Mouse (Mus musculus): ENCODE data around the gene Ap1s1. TPM values are rescaled to one million over a fixed set of nuclear protein-coding genes. Genes with fewer than 3 reads are reported as not detected.

The Ap1s1 gene
- 10 to 100 TPM; 14.0 to 17.1 TPM for total RNA-seq (2021)
- long read RNA-seq, experiment 1, transcript Ap1s1-201 (5 exons, 1,353 nt), result major isoform, 21 of 25 reads
- long read RNA-seq, experiment 1, partial matches to known transcripts, result 1 of 25 reads
- long read RNA-seq, experiment 1, other reads (novel, unspliced or antisense), result 2 of 25 reads
- long read RNA-seq, experiment 2, transcript Ap1s1-201 (5 exons, 1,353 nt), result major isoform, 14 of 15 reads
- long read RNA-seq, experiment 2, partial matches to known transcripts, result 1 of 15 reads
- long read RNA-seq, experiment 2, other reads (novel, unspliced or antisense), result 0 of 15 reads

DNA sequence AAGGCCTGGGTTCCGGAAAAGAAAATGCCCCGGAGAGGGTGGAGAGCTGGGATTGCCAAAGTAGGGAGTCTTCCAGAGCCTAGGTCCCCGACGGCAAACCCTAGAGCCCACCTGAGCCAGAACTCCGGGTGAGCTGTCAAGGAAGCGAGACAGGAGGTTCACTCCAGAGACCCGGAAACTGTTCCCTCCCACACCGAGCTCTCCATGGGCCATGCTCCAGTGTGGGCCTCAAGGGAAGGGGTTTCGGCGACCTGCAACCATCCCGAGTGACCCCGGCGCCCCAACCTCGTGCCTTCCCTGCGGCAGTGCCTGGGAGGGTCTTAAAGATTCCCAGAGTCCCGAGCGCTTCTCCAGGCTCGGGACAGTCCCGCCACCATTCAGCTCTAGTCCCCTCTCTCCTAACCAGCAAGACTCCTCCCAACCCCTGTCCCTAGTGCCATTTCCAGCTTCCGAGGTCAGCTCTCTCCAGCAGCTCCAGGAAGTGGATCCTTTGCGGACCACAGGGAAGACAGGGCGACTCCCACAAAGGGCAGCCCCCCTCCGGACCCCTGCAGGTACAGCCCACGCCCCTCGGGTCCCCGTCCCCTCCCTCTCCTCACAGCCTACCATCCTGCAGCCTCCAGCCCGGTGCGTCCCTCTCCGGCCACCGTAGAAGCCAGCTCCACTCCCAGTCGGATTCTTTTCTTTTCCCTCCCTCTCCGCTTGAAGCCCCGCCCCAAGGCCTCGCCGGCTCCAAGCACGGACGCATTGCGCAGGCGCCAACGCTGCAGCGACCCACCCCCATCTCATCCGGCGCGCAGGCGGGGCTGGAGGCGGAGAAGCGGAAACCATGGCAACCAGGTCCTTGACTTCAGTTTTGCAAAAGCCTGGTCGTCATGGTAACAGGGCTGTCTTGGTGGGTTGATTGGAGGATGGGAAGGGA, at the start of gene Ap1s1:
Gene Ap1s1, minus strand, starts transcription at position 734 of the 922 bp plus-strand sequence.
- DNase-seq (ENCODE audit: low spot score), result peak; percentile 95

DNA sequence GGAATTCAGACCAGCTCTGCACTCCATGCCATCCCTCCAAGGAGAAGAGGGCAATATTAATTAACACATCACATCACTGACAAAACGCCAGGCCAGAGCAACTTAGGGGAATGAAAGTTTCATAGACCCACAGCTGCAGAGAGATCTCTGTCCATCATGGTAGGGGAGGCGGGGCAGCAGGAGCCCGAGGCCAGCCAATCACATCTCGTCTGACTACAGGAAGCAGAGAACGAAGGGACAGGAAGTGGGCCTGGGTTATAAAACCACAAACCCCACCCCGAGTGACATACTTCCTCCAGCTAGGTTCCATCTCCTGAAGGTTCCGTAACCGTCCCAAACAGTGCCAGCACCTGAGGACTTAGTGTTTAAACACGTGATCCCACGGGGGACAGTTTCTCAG, 49.2 kb upstream of the Ap1s1 start:
- DNase-seq (ENCODE audit: low spot score), result no peak

DNA sequence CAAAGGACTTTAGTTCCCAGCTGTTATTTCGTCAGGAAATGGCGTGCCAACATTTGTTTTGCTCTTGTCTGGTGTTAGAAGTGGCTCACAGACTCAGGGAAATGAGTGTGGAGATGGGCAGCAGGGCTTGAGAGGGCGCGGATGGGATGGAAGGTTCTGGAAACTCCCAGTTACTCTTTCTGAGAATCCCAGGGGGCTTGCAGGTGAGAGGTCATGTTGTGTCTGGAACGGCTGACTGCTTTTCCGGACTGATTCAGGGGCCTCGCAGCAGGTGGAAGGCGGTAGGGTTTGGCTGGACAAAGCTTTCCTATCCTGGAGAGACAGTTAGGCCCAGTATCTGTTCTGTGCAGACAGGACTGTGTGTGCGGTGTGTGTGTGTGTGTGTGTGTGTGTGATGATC, 47.8 kb upstream of the Ap1s1 start:
- no peak for DNase-seq (ENCODE audit: low spot score)

DNA sequence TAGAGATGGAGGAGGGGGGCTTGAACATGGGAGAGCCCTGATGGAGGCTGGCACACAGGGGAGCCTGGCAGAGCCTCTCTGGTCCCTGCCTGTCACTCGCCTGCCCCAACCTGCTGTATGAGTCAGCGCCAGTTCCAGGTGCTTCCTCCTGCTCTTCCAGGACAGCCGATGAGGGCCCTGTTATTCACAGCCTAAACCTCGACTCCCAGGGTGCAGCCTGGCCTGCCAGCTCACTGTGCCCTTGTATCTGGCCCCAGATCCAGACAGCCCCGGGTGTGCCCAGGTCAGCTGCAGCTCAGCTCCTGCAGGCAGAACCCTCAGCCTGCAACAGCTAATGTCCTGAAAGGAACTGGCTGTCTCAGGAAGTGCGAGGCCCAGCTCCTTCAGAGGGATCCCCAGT, 45.6 kb upstream of the Ap1s1 start:
- no peak for DNase-seq (ENCODE audit: low spot score)

DNA sequence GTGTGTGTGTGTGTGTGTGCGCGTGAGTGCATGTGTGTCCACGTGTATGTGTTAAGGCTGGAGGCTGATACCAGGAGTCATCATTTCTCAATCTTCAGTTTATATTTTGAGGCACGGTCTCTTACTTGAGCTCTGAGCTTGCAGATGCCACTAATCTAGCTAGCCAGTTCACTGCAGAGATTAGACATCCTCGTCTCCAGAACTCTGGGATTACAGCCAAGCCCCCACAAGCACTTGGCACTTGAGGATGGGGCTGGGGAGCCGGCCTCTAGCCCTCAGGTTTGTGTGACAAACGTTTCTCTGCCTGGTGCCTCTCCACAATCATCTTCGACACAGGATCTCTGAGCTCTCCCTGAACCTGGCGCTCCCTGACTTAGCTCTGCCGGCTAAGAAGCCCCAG, 44.9 kb upstream of the Ap1s1 start:
- DNase-seq (ENCODE audit: low spot score), result no peak

DNA sequence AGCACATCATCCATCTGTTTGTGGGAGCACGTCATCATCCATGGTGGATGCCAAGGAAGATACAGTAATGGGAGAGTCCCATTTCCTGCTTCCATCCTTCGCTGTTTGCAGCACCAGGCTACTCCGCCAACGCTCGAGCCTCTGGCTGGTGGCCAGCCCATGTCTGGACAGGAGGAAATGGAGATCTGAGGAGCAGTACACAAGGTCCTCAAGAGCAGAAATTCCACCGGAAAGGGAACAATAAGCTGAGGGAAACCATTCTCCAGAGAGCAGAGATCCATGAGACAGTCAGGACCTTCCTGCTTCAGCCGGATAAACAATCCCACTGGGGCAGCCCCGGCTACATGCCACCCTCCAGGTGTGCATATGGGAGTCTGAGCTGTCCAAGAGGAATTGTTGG, 41.5 kb upstream of the Ap1s1 start:
- DNase-seq (ENCODE audit: low spot score), result no peak

DNA sequence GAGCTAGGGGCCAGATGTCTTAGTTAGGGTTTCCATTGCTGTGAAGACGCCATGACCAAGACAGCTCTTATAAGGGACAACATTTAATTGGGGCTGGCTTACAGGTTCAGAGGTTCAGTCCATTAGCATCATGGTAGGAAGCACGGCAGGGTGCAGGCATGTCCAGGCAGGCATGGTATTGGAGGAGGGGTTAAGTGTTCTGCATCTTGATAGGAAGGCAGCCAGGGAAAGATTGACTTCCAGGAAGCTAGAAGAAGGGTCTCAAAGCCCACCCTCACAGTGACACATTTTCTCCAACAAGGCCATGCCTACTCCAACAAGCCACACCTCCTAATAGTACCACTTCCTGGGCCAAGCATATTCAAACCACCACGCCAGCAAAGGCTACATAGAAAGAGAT, 39.8 kb upstream of the Ap1s1 start:
- DNase-seq (ENCODE audit: low spot score), result no peak

DNA sequence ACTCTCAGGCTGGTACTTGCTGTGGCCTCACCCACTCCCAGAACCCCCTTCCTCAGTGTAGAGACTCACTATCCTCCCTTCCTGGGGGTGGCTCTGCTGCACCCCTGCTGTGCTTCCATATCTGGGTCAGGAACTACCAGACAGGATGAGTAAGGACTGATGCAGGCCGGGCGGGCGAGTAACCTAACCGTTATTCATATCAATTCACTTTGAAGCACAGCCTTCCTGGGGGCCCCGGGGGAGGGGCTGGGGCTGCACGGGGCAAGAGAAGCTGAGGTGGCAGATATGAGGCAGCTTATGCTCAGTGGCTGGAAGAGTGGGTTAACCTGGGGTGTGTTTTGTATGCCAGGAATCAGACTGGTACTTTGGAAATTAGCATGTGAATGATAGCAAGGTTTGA, 39.1 kb upstream of the Ap1s1 start:
- no peak for DNase-seq (ENCODE audit: low spot score)

DNA sequence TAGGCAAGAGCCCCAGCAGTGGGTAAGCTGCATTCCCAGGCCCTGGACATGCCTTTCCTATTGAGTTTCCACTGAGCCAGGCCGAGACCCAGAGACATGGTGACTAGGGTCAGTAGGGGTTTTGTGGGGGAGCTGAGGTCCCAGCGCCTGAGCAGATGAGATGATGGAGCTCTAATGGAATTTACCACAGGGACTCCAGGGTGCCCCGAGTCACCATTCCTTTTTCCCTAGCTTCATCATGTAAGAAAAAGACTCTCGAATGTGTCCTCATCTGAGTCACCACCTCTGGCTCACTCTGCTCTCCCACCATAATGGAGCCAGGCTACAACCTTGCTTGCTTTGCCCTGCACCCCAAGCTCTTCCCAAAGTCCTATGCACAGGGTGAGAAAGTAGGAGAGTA, 37.1 kb upstream of the Ap1s1 start:
- DNase-seq (ENCODE audit: low spot score), result no peak

DNA sequence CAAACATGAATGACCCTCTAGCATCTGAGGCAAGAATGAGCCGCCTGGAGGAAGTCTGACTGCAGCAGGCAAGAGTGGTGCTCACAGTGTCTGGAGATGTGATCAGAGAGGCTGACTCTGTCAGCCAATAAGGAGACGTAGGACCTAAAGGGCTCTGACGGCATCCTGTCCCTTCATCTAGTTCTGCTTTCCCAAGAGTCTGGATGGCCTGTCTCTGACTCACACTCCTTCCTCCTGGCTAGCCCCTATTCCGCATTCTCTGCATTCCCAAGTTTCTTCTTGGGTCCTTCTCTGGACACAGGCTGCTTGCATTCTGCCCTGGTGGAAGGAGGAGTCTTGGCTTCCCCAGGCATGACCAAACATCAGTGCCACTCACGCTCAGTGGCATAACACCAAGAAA, 33.9 kb upstream of the Ap1s1 start:
- DNase-seq (ENCODE audit: low spot score), result peak; percentile 48

DNA sequence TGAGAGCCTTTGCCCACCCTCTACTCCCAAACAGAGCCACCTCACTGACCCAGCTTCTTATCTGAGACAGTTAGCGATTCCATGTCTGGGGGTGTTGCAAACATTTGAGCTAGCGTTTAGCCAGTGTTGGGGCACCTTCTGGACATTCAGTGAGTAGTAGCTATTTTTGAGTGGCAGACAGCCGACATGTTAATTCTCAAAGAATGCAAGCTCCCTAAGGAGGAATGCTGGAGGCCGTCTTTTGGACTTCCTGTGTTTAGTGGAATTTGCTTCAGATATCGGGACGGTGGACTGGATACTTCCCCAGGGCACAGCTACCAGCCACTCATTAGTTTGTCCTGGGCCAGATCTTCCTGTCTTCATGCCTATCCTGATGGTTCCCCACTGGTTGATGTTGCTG, 32.7 kb upstream of the Ap1s1 start:
- peak; percentile 22 for DNase-seq (ENCODE audit: low spot score)

DNA sequence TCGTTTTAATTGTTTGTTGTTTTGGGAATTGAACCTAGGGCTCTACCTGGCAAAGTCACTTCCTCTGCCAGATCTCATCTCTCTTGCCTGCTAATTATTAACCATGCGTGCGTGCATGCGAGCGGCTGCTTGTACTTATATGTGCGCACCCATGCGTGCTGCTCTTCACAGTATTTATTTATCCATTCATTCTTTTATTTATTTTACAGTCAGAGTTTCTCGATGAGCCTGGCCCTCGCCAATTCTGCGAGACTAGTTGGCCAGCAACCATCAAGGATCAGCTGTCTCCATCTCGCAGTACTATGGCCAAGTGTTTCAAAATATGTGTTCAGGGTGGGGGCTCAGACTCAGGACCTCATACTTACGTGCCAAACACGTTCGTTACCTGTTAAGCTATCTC, 32.1 kb upstream of the Ap1s1 start:
- DNase-seq (ENCODE audit: low spot score), result peak; percentile 36

DNA sequence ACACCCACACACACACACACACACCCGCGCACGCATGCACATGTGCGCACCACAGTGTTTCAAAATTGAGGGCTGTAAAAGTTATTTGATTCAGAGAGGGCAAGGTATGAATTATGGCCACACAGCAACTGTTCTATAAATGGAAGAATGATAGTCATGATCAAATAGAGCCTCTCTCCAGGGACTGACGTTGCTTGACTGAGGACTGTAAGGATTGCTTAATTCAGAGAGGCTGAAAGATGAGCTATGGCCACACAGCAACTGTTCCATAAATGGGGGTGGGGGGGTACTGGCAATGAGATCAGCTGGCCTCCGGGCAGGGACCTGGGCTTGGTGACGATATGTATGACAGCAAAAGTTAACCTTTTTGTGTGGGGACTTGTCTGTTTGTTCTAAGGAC, 31.3 kb upstream of the Ap1s1 start:
- DNase-seq (ENCODE audit: low spot score), result peak; percentile 19

DNA sequence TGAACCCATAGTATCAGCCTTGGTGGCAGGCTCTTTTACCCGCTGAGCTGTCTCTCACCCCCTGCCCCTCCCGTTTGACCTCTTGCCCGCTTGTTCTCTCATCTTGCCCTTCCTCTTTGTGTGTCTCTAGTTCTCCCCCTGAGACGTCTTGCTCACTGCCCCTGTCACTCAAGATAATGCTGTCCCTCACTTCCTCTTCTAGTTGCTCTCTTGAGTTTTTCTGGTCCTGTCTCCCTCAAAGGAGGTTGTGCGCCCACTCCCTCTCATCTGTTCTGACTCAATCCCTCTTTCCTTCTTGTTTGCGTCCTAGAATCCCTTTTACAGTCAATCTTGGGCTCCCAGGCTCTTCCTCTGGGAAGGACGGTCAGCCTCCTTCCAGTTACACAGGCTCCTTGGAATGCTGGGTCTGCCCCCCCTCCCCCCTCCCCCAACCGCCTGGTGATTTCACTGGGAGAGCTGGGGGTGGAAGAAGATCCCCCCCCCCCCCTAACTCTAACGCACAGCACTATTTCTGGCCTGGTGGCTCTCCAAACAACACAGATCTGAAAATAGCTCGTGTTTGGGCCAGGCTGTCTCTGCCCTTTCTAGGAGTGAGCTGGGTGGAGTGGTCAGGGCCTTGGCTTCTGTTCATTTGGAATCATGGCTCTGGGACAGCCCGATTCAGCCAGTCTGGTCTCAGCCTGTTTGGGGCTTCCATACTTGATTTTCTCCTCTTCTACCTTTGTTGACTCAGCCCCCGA, 30.4 kb upstream of the Ap1s1 start:
- peak; percentile 83 for DNase-seq (ENCODE audit: low spot score)

DNA sequence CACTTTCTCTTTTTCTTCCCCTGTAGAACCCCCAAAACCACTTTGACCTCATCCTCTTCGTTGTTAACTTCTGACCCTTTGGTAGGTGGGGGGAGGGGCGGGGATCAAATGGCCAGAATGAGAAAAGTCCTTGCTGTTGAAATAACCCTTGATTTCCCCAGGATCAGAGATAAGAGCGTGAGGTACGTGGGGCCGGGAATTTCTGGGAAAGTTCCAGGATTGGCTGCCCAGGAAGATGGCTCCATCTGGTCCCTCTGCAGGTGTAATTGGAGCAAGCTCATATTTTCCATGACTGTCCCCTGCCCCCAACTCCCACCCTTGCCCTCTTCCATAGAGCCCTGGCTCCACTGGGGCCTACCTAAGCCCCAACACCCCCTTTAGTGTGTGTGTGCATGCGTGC, 29.8 kb upstream of the Ap1s1 start:
- DNase-seq (ENCODE audit: low spot score), result no peak

DNA sequence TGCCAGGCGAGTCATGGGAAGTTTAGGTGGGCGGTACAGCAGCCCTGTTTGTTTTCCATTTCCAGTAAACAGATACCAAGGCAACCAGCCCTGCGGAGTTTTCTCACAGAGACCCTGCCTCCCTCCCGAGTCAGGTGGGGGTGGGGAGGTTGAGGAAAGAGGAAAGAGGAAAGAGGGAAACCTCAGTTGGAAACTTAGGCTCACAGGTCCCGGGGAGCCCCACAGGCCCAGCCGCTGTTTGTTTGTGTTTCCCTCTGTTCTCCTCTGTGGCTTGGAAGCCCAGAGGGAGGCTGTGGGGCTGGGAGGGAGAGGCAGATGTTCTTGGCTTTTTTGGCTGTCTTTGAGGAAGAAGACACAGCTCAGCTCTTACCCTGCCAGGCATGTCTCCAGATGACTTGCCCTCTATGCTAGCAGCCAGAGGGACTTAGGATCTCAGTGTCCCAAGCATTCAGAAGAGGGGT, 28.3 kb upstream of the Ap1s1 start:
- DNase-seq (ENCODE audit: low spot score), result peak; percentile 78

DNA sequence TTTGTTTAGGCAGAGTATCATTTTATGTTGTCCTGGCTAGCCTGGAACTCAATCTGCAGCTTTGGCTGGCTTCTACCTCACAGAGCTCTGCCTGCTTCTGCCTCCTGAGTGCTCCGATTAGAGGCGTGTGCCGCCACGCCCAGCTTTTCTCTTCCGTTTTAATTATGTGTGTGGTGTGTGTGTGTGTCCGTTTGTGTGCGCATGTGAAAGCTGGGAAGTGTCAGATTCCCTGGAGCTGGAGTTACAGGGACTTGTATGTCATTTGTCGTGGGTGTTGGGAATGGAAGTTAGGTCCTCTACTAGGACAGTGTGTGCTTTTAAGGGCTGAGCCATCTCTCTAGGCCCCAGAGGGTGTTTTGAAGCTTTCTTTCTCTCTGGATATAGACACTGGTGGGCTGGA, 27.2 kb upstream of the Ap1s1 start:
- DNase-seq (ENCODE audit: low spot score), result no peak

DNA sequence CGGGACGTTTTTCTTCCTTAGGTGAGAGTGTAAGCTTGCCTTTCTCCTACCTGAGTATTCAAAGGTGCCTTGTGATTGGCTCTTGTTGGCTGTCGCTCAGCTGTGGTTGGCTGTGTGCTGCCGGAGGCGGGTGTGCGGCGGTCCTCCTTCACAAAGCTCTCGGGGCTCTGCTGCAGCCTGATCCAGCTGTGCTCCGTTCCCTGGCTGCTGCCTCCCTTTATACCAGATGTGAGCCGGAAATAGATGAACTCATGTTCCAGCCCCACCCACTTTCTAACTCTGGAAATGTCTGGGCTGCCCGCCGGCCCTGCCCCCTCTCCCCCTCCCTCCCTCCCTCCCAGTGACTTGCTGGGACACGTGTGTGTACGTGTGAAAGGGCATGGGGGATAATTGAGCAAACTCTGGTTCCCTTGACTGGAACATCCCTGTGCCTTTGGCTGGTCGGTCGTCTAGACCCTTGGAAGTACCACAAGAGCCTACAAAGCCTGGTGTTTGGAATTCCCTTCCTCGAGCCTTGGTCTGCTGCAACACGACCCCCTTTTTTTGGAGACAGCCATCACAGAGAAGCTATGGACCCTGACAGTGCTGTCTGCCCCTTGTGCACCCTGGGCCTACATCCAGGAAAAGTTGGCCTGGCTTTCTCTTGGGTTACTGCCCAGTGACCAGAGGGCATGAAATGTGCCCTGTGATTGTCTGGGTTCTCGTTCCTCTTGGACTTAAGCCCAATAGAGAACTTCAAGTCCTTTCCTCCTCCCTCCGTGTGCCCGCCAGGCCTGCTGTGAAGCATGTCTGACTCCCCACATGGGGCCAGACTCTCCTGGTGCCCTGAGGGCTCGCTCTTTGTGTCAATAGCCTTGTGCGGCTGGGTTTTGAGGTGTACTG, 26.4 kb upstream of the Ap1s1 start, which contains the start of gene Serpine1:
Gene Serpine1, minus strand, starts transcription at position 190 of the 882 bp plus-strand sequence.
- DNase-seq (ENCODE audit: low spot score), result peak; percentile 87

DNA sequence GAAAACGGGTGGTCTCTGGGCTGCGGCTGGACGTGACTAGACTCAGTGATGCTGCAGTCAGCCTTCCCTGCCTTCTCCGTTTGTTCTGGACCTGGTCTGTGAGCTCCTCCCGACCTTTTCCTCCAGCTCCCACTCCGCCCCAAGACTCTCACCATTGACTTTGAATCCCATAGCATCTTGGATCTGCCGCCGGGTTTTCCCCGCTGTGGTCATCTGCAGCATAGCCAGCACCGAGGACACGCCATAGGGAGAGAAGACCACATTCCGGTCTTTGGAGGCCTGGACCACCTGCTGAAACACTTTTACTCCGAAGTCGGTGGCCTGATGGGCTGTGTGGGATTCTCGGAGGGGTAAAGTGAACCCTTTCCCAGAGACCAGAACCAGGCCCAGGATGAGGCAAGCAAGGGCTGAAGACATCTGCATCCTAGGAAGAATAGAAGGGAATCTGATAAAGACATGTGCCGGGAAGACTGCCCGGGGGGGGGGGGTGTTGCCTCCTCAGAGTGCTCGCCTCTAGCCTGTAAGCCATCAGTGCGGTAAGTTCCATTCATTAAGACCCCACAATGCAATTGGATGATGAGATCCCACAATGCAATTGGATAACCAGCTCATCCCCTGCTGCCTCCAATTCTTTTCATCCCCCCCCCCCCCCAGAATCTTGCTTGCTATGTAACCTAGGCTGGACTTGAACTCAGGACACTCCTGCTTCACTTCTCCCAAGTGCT, 25.1 kb upstream of the Ap1s1 start:
- DNase-seq (ENCODE audit: low spot score), result no peak

DNA sequence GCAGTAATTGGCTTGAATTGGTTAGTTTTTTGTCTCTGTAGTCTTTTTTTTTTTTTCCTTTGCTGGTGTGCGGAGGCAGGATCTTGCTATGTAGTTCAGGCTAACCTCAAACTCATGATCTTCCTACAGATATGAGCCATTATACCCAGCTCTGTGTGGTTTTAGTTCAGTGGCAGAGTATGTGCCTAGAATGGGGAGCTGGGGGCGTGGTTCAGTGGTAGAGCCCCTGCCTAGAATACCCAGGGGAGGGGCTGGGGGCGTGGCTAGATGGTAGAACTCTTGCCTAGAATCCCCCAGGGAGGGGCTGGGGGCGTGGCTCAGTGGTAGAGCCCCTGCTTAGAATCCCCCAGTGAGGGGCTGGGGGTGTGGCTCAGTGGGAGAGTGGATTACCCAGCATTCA, 22.8 kb upstream of the Ap1s1 start:
- no peak for DNase-seq (ENCODE audit: low spot score)
